Mouse (Mus musculus) liver, adult 2 months (tissue): Measurements from ENCODE around the gene Pde7b. TPM values are rescaled to one million over a fixed set of nuclear protein-coding genes. Genes with fewer than 3 reads are reported as not detected.

ENCODE experiments used
- DNase-seq: peaks from one replicate; pipeline ENCODE4 v3.0.0-alpha.2; 2011; ENCODE audit warnings: low read depth, low spot score; ENCODE audit errors: extremely low read depth
- H3K27ac ChIP-seq: fragments of 200-500 bp; replicated peaks from 2 replicates; pipeline ENCODE4 v1.5.1; 2012; ENCODE audit warnings: low read depth, mild to moderate bottlenecking, control low read depth, inconsistent platforms, low read length; ENCODE audit not compliant: insufficient read depth
- H3K27me3 ChIP-seq: fragments of 200-500 bp; 2 replicates; pipeline ENCODE4 v1.6.1; 2012; ENCODE audit warnings: mild to moderate bottlenecking, moderate library complexity, low read length, inconsistent platforms; ENCODE audit not compliant: control insufficient read depth, insufficient read depth
- H3K36me3 ChIP-seq: fragments of 200-500 bp; 2 replicates; pipeline ENCODE4 v1.6.1; 2012; ENCODE audit warnings: low read length, inconsistent platforms; ENCODE audit not compliant: control insufficient read depth, insufficient read depth
- H3K4me1 ChIP-seq: fragments of 200-500 bp; 2 replicates; pipeline ENCODE4 v1.6.1; 2011; ENCODE audit warnings: low read length; ENCODE audit not compliant: control insufficient read depth, insufficient read depth
- H3K4me3 ChIP-seq: fragments of 200-500 bp; 2 replicates; pipeline ENCODE4 v1.5.1; 2011; ENCODE audit warnings: low read depth, mild to moderate bottlenecking, control low read depth, low read length, moderate library complexity; ENCODE audit not compliant: insufficient read depth
- H3K79me2 ChIP-seq: fragments of 200-500 bp; 2 replicates; pipeline ENCODE4 v1.6.1; 2012; ENCODE audit warnings: inconsistent platforms, mild to moderate bottlenecking, low read length, moderate library complexity; ENCODE audit not compliant: control insufficient read depth, insufficient read depth
- H3K9ac ChIP-seq: fragments of 200-500 bp; 2 replicates; pipeline ENCODE4 v1.6.1; 2012; ENCODE audit warnings: low read depth, mild to moderate bottlenecking, control low read depth, inconsistent platforms, low read length
- CTCF ChIP-seq: fragments of 200-500 bp; IDR thresholded peaks from 2 replicates; pipeline ENCODE4 v1.5.1; 2011; ENCODE audit warnings: low read depth, low read length, control low read depth
- POLR2A ChIP-seq: fragments of 200-500 bp; IDR thresholded peaks from 2 replicates; pipeline ENCODE4 v1.6.1; 2011; ENCODE audit warnings: low read length, control low read depth; ENCODE audit not compliant: insufficient read depth; ENCODE audit errors: extremely low read depth
- WGBS: fragments of 180-500 bp; shearing (Covaris S2); methylation state at CpG from one replicate; pipeline ENCODE4 v1.1.7; 2018; 5-methylcytosine and 5-hydroxymethylcytosine counted together
- polyA plus RNA-seq: library from polyadenylated mRNA; depleted of rRNA; stranded (reverse); fragments of >200 nt; gene quantifications from 2 replicates; pipeline ENCODE4 v1.2.3, GENCODE M21; 2012
- total RNA-seq: library from RNA; depleted of rRNA; stranded (reverse); fragments of >200 nt; gene quantifications from 2 replicates; pipeline ENCODE4 v1.2.3, GENCODE M21; 2014

The Pde7b gene
- total and polyA plus RNA-seq, 2 experiments: 3.1 to 7.9 TPM

GRCm38 (mm10) chr10:20739801-20740200 lies 14.9 kb upstream of the Pde7b start:
- Histone ChIP-seq H3K9ac (no peak overlapping the region), H3K36me3 (no peaks in the 10 kb centered on the region), H3K27me3 (no peaks in the 10 kb centered on the region), H3K79me2 (no peaks in the 10 kb centered on the region), H3K27ac (no peak overlapping the region), H3K4me3 (no peak overlapping the region), H3K4me1 (no peaks in the 10 kb centered on the region)
- peak; percentile 55 for DNase-seq
- WGBS: 46% methylated on average over 3 of the region's 3 CpGs
- TF ChIP-seq POLR2A: no peak
- TF ChIP-seq CTCF: no peak

GRCm38 (mm10) chr10:20737146-20737545 lies 12.3 kb upstream of the Pde7b start:
- WGBS: 80% methylated on average over 4 of the region's 4 CpGs
- Histone ChIP-seq H3K27me3 (no peaks in the 10 kb centered on the region), H3K36me3 (no peaks in the 10 kb centered on the region), H3K4me1 (no peaks in the 10 kb centered on the region), H3K27ac (no peak overlapping the region), H3K9ac (no peak overlapping the region), H3K79me2 (no peaks in the 10 kb centered on the region), H3K4me3 (no peak overlapping the region)
- TF ChIP-seq CTCF: no peak
- TF ChIP-seq POLR2A: no peak
- no peak for DNase-seq

- Histone ChIP-seq H3K4me1 (no peaks in the 10 kb centered on the region), H3K79me2 (no peaks in the 10 kb centered on the region), H3K9ac (no peak overlapping the region), H3K27ac (no peak overlapping the region), H3K4me3 (no peak overlapping the region), H3K36me3 (no peaks in the 10 kb centered on the region), H3K27me3 (no peaks in the 10 kb centered on the region)
- 91% methylated on average over 3 of the region's 3 CpGs for WGBS
- no peak for DNase-seq
- TF ChIP-seq CTCF (no peak), POLR2A (no peak)
Observed at GRCm38 (mm10) chr10:20735775-20736449, 11.0 kb upstream of the Pde7b start.

- Histone ChIP-seq H3K79me2 (no peaks in the 10 kb centered on the region), H3K4me3 (no peak overlapping the region), H3K27me3 (no peaks in the 10 kb centered on the region), H3K9ac (no peak overlapping the region), H3K27ac (no peak overlapping the region), H3K36me3 (no peaks in the 10 kb centered on the region), H3K4me1 (no peaks in the 10 kb centered on the region)
- no peak for DNase-seq
- 83% methylated on average over 5 of the region's 5 CpGs for WGBS
- TF ChIP-seq POLR2A: no peak
Observed at GRCm38 (mm10) chr10:20733576-20733975, 8.7 kb upstream of the Pde7b start.

GRCm38 (mm10) chr10:20732180-20732579 lies 7.3 kb upstream of the Pde7b start:
- no peaks in the 10 kb centered on the region for H3K4me1 ChIP-seq
- no peak overlapping the region for H3K9ac ChIP-seq

GRCm38 (mm10) chr10:20730034-20730433 lies 5.2 kb upstream of the Pde7b start:
- WGBS: 92% methylated on average over 1 of the region's 1 CpGs
- Histone ChIP-seq H3K4me1 (no peaks in the 10 kb centered on the region), H3K4me3 (no peak overlapping the region), H3K27me3 (no peaks in the 10 kb centered on the region), H3K9ac (no peak overlapping the region), H3K27ac (no peak overlapping the region), H3K36me3 (no peaks in the 10 kb centered on the region), H3K79me2 (no peaks in the 10 kb centered on the region)
- TF ChIP-seq CTCF (no peak), POLR2A (no peak)
- no peak for DNase-seq

More at GRCm38 (mm10) chr10:20732180-20732579, 7.3 kb upstream of the Pde7b start:
- no peak for DNase-seq
- Histone ChIP-seq H3K36me3 (no peaks in the 10 kb centered on the region), H3K27me3 (no peaks in the 10 kb centered on the region), H3K27ac (no peak overlapping the region), H3K79me2 (no peaks in the 10 kb centered on the region), H3K4me3 (no peak overlapping the region)
- WGBS: 81% methylated on average over 2 of the region's 2 CpGs
- no peak for TF ChIP-seq CTCF
- no peak for TF ChIP-seq POLR2A
